Mouse (Mus musculus) embryonic fibroblast, embryonic 13.5 days (primary cell): Measurements from ENCODE around the gene Gm12248.

ENCODE experiments used
- CTCF ChIP-seq: IDR thresholded peaks from 2 replicates; pipeline ENCODE4 v1.5.1; 2011; ENCODE audit warnings: mild to moderate bottlenecking, control low read depth, low read length, moderate library complexity, borderline replicate concordance; ENCODE audit not compliant: insufficient read depth
- POLR2A ChIP-seq: IDR thresholded peaks from 2 replicates; pipeline ENCODE4 v1.6.1; 2011; ENCODE audit warnings: low read depth, mild to moderate bottlenecking, control low read depth, low read length, moderate library complexity

- TF ChIP-seq CTCF, result no peak
- no peak for TF ChIP-seq POLR2A
These were observed 10.4 kb upstream of the Gm12248 start for GRCm38 (mm10) chr11:58103344-58103653.
